Mouse (Mus musculus) ES-Bruce4 (cell line): ENCODE measurements at regions not wholly inside any gene's neighbourhood (a gene's known extent, or its start where the extent isn't known, plus 50 kb on each side); places are given as distances from the start of the nearest gene placed in this dataset.

ENCODE experiments used
- CTCF ChIP-seq: IDR thresholded peaks from one replicate; pipeline ENCODE4 v1.8.1; 2011; ENCODE audit warnings: low read depth, low read length
- POLR2A ChIP-seq: IDR thresholded peaks from one replicate; pipeline ENCODE4 v1.8.1; 2011; ENCODE audit warnings: low read length; ENCODE audit not compliant: insufficient read depth

DNA sequence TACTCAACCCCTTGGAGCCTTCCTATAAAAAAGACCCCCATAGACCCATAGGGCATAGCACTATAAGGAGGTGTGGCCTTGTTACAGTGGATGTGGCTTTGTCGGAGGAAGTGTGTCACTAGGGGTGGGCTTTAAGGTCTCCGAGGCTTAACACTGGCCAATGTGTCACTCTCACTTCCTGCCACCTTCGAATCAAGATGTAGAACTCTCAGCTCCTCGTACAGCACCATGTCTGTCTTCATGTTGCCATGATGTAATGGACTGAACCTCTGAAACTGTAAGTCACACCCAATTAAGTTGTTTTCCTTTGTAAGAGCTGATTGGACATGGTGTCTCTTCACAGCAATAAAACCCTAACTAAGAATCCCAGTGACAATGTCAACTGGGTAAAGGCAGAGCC is 69.6 kb downstream of the Psmg1 start:
- TF ChIP-seq CTCF (no peak), POLR2A (no peak)
